Mouse (Mus musculus) myocyte (in vitro differentiated cells): ENCODE measurements around the gene Selenoo.

ENCODE experiments used
- CEBPB ChIP-seq: IDR thresholded peaks from 2 replicates; pipeline ENCODE4 v1.6.1; 2011; ENCODE audit warnings: mild to moderate bottlenecking, moderate library complexity; ENCODE audit not compliant: poor library complexity, insufficient read depth, severe bottlenecking
- E2F4 ChIP-seq: IDR thresholded peaks from one replicate; pipeline ENCODE4 v1.6.1; 2011; ENCODE audit warnings: mild to moderate bottlenecking, control low read depth, moderate library complexity; ENCODE audit not compliant: insufficient read depth
- MAX ChIP-seq: IDR thresholded peaks from one replicate; pipeline ENCODE4 v1.6.1; 2011; ENCODE audit warnings: low read depth, mild to moderate bottlenecking, control low read depth
- MYOD1 ChIP-seq, 3 experiments: IDR thresholded peaks; one replicate each; pipeline ENCODE4 v1.6.1; 2011; ENCODE audit warnings: control low read depth in 2 of 3, low read depth in 2 of 3, mild to moderate bottlenecking in 2 of 3, moderate library complexity in 1 of 3; ENCODE audit not compliant: insufficient read length in 2 of 3, control insufficient read depth in 1 of 3
- MYOG ChIP-seq, 3 experiments: IDR thresholded peaks; one replicate each; pipeline ENCODE4 v1.6.1; 2011; ENCODE audit warnings: control low read depth in 2 of 3, low read depth in 2 of 3, mild to moderate bottlenecking in 2 of 3; ENCODE audit not compliant: insufficient read length in 2 of 3, control insufficient read depth in 1 of 3, insufficient read depth in 1 of 3
- POLR2A ChIP-seq: IDR thresholded peaks from one replicate; pipeline ENCODE4 v1.6.1; 2011; ENCODE audit warnings: low read depth, mild to moderate bottlenecking, control low read depth, moderate library complexity; ENCODE audit not compliant: insufficient read length
- REST ChIP-seq: IDR thresholded peaks from one replicate; pipeline ENCODE4 v1.6.1; 2011; ENCODE audit warnings: mild to moderate bottlenecking, control low read depth, moderate library complexity; ENCODE audit not compliant: insufficient read depth, insufficient read length
- SRF ChIP-seq: IDR thresholded peaks from one replicate; pipeline ENCODE4 v1.6.1; 2011; ENCODE audit warnings: low read depth; ENCODE audit not compliant: control insufficient read depth, insufficient read length
- USF1 ChIP-seq: IDR thresholded peaks from one replicate; pipeline ENCODE4 v1.6.1; 2011; ENCODE audit warnings: low read depth, mild to moderate bottlenecking, control low read depth, moderate library complexity

DNA sequence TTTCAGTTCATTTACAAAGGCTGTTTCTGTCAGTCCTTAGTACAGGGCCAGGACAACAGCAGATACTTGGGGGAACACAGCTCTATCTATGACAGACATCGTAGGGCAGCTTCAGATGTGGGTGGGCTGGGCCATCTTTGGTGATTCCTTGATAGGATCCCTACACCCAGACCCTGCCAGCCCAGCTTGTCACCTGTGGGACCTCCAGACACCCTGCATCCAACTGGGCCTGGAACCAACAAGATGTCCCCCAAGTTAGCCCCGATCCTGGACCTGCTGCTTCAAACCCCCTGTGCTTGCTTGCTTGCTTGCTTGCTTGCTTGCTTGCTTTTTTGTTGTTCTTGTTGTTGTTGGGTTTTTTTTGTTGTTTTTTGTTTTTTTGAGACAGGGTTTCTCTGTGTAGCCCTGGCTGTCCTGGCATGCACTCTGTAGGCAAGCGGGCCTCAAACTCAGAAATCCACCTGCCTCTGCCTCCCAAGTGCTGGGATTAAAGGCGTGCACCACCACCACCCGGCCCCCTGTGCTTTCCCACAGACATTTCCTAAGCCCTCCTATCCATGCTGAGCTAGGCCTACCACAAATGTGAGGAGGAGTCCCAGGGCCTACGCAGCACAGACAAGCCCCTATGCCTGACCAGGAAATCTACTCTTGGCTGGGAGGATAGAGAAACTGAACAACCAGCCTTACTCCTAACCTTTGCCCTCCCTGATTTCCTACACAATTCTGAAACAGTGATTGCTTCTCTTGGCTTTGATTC is 26.9 kb upstream of the Selenoo start:
- TF ChIP-seq POLR2A, result no peak
- TF ChIP-seq SRF, result no peak
- TF ChIP-seq REST, result no peak
- no peak for TF ChIP-seq MAX
- TF ChIP-seq MYOG (IDR thresholded peaks at IDR 0.05; ENCODE audit: control insufficient read depth in 1 of 3, insufficient read depth in 1 of 3, insufficient read length in 2 of 3, low read depth in 2 of 3), result no peak
- TF ChIP-seq E2F4, result no peak
- no peak for TF ChIP-seq MYOD1 (IDR thresholded peaks at IDR 0.05; ENCODE audit: control insufficient read depth in 1 of 3, insufficient read length in 2 of 3, low read depth in 2 of 3)
- no peak for TF ChIP-seq USF1
- no peak for TF ChIP-seq CEBPB
